Mouse (Mus musculus): ENCODE measurements around the gene Cit.

Gene Cit

GRCm38 (mm10) chr5:116037731-116038130 is 192.7 kb downstream of the Cit start:
- in situ Hi-C loops (cut with MboI, MseI): loop anchor here (10.0 kb wide), 1 partner anchor 177 kb away; no protein-coding TSS in a partner anchor

- in situ Hi-C loops (cut with MboI, MseI): loop anchor here (10.0 kb wide), 1 partner anchor 175 kb away; no protein-coding TSS in a partner anchor
Measured at GRCm38 (mm10) chr5:116039706-116040105, 194.6 kb downstream of the Cit start.

DNA sequence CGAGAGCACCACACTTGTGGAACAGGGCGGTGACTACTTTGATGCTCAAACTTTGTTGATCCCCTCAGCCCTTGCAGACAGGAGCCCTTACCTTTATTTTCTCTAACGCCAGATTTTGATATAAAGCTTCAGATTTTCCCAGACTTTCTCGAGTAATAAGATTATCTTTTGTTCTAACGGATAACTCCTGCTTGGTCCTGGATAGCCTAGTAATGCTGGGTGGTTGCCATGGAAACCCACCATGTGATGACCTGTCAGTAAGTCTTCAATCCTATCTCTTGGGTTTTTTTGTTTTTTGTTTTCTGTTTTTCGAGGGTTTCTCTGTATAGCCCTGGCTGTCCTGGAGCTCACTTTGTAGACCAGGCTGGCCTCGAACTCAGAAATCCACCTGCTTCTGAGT is 197.2 kb downstream of the Cit start:
- in situ Hi-C loops (cut with MboI, MseI): no loop called here

DNA sequence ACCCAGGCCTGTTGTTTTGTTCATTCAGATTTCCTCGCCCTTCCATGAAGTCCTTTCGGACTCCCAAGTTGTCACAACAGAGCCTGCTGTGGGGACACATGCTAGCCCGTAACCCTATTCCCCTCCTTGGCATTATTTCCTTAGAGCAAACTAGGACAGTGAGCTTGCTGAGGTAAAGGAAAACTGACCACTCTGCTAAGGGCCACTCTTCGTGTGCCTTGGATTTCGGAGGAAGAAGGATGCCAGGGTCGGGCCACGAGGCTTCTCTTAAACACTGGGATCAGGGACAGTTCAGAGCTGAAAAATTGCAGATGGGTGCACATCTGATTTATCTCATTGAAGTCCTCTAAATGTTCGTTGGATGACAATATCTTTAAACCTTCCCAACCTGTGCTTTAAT is 200.5 kb downstream of the Cit start:
- in situ Hi-C loops (cut with MboI, MseI): no loop called here

GRCm38 (mm10) chr5:116046246-116046645 is 201.2 kb downstream of the Cit start:
- in situ Hi-C loops (cut with MboI, MseI): no loop called here

- in situ Hi-C loops (cut with MboI, MseI): no loop called here
Measured at GRCm38 (mm10) chr5:116048321-116048720, 203.2 kb downstream of the Cit start.

DNA sequence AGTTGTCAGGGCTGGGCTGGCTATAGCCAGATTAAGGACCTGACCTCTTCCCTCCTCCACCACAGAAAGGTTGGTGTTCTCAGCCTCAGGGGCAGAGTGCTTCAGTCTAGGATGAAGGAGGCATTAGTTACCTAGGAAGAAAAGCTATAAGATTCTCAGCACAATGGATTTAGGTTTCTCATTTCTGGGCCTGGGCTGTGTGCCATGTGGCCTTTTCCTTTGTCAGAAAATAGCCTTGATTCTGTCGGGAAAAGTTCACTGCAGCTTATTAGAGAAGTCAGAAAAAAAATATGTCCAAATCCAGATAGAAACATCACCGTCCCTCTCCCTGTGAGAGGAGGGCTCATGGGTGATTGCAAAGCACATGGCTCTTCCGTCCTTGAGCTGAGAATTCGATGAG is 204.7 kb downstream of the Cit start:
- in situ Hi-C loops (cut with MboI, MseI): no loop called here

GRCm38 (mm10) chr5:116052171-116052570 is 207.1 kb downstream of the Cit start:
- in situ Hi-C loops (cut with MboI, MseI): no loop called here

DNA sequence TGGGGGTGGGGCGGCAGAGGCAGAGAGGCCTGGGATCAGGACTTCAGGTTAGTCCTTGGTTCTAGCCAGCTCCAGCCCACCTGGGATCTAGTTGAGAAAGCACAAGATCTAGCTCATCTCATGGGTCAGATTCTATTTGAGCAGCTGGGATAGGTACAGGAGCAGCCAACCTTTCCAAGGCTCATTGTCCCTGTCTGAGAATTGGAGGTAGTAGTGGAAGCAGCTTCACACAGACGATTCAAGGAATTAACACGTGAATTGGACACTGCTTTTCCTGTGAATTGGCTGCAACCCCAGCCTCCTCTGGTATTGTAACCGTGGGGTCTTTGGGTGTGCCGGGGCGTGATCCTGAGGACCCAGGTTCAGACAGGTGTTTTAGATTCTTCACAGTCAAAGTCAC is 207.7 kb downstream of the Cit start:
- in situ Hi-C loops (cut with MboI, MseI): no loop called here
